Mouse (Mus musculus): ENCODE data around the gene Ints4.

Ints4 gene

DNA sequence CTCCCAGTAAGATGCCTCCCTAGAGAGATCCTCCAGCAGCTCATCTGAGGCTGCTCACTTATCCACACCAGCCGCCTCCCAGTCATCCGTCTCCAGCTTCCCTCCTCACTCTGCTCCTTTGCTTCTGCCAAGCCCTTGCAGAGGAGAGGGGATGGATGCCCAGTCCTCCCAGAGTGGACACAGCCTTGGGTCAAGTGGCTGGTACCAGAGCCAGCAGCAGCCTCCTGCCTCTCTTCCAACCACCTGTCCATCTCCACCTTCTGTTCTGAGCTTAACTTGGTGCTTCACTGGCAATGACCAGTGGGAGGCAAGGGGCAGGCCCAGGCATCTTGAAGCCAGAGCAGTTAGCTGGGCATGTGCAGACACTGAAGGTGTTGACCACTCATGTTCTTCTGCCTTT, 65.7 kb downstream of the Ints4 start:
- DNase-seq: no peak

- no peak for DNase-seq
Observed at GRCm38 (mm10) chr7:97549301-97549700, 68.5 kb downstream of the Ints4 start.

DNA sequence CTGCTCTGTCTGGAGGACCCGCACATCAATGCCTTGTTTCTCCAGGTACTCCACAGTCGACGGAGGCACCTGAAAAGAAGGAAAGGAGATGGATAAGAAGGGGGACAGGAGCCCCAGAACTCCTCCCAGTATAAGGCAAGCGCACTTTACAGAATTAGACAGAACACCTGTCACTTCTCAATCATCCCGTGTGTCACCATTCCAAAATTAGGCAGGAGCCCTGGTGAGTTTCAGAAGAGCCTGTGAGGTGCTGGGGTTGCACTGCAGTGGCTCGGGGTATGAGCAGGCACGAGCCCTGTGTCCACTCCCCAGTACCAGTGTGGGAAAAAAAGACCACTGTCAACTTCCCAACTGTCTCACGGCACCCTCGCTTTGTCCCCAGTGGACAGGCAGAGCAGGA, 69.9 kb downstream of the Ints4 start:
- no peak for DNase-seq

- DNase-seq: no peak
Observed at GRCm38 (mm10) chr7:97563576-97563975, 82.8 kb downstream of the Ints4 start.

GRCm38 (mm10) chr7:97569372-97569771, 88.6 kb downstream of the Ints4 start:
- no peak for DNase-seq

GRCm38 (mm10) chr7:97570389-97570788, 89.6 kb downstream of the Ints4 start:
- DNase-seq: peak in 1 of 2 experiments; percentile 15

- DNase-seq: peak; percentile 18 to 29
Observed at GRCm38 (mm10) chr7:97578361-97579066, 97.8 kb downstream of the Ints4 start.

GRCm38 (mm10) chr7:97579067-97579975, 98.6 kb downstream of the Ints4 start, which contains the start of the genes Aamdc and Rsf1:
Aamdc (minus strand) TSS chr7:97579497.
Rsf1 (plus strand) TSS chr7:97579889.
- peak; percentile 97 for DNase-seq

DNA sequence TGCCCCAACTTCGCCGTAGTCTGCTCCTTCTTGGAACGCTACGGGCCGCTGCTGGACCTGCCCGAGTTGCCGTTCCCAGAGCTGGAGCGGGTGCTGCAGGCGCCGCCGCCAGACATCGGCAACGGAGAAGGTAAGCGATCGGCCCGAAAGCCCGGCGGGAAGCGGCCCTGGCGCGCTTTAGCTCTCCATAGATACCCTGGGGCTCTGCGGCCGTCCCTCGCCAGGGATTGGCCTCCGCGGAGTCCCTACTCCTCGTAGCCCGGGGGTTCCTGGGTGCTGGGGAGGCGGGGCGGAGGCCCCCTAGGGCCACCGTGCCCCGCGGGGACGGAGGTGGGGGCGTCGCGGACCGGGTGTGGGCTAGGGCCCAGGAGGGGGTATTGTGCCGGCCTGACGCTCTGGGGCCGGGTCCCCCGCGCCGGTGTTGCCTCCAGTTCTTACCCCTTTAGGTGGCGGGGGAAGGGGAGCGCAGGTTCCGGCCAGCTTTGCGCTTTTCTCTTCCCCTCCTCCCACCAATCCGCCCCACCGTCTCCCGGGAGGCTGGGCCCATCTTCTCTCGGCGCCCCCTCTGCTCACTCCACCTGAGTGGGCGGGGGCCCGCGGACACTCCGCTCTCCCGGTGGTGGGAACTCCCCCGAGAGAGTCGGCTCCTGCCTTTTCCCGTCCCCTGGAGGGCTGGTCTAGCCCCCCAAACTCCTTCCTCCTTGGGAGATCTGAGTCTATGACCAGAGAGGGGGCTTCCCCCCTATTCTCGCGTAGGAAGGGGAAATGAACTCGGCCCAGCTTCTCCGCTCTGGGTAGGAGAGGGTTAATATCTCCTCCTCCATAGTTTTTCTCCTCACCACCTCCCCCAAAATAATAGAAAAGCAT, 99.5 kb downstream of the Ints4 start:
- DNase-seq: peak; percentile 32 to 40

DNA sequence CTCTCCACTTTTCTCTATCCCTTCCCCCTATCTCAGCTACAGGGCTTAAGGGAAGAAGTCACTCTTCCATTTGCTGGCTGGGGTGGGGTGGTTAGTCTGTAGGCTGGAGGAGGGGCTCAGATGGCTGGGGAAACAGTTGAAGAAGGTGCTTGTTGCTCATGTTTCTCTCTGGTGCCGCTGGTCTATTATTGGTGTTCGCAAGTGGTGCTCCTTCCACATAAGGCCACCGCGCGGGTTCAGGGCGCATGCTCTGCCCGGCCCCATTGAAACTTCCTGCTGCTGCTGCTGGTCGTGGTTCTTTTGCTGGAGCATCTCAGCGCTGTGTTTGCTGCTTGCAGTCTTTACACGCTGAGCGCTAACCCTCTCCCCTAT, 100.1 kb downstream of the Ints4 start:
- peak; percentile 88 to 89 for DNase-seq

DNA sequence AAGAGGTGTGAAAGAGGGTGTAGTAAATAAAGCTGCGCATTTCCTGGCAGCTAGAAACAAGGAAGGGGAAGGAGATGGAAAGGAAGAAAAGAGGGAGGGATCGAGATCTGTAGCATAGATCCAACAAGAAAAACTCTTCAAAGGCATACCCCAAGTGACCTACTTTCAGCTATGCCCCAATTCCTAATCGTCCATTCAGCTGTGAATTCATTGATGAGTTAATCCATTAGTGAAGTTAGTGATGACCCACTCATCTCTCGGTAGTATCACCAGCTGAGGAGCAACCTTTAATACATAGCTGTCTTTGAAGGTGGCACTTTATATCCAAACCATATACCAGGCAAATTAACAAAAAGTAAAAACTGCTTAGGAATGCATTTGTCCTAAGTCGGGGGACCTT, 107.8 kb downstream of the Ints4 start:
- no peak for DNase-seq

- DNase-seq: no peak
Observed at GRCm38 (mm10) chr7:97590488-97590887, 109.7 kb downstream of the Ints4 start.
